Mouse (Mus musculus) myocyte (in vitro differentiated cells): ENCODE measurements around the gene Hist1h2be.

Experiments used
- CEBPB ChIP-seq: IDR thresholded peaks from 2 replicates; pipeline ENCODE4 v1.6.1; 2011; ENCODE audit warnings: mild to moderate bottlenecking, moderate library complexity; ENCODE audit not compliant: poor library complexity, insufficient read depth, severe bottlenecking
- E2F4 ChIP-seq: IDR thresholded peaks from one replicate; pipeline ENCODE4 v1.6.1; 2011; ENCODE audit warnings: mild to moderate bottlenecking, control low read depth, moderate library complexity; ENCODE audit not compliant: insufficient read depth
- MYOD1 ChIP-seq, 3 experiments: IDR thresholded peaks; one replicate each; pipeline ENCODE4 v1.6.1; 2011; ENCODE audit warnings: control low read depth in 2 of 3, low read depth in 2 of 3, mild to moderate bottlenecking in 2 of 3, moderate library complexity in 1 of 3; ENCODE audit not compliant: insufficient read length in 2 of 3, control insufficient read depth in 1 of 3
- MYOG ChIP-seq, 3 experiments: IDR thresholded peaks; one replicate each; pipeline ENCODE4 v1.6.1; 2011; ENCODE audit warnings: control low read depth in 2 of 3, low read depth in 2 of 3, mild to moderate bottlenecking in 2 of 3; ENCODE audit not compliant: insufficient read length in 2 of 3, control insufficient read depth in 1 of 3, insufficient read depth in 1 of 3
- POLR2A ChIP-seq: IDR thresholded peaks from one replicate; pipeline ENCODE4 v1.6.1; 2011; ENCODE audit warnings: low read depth, mild to moderate bottlenecking, control low read depth, moderate library complexity; ENCODE audit not compliant: insufficient read length
- POLR2AphosphoS2 ChIP-seq: IDR thresholded peaks from one replicate; pipeline ENCODE4 v1.6.1; 2011; ENCODE audit warnings: low read depth, control low read depth; ENCODE audit not compliant: insufficient read length
- SRF ChIP-seq: IDR thresholded peaks from one replicate; pipeline ENCODE4 v1.6.1; 2011; ENCODE audit warnings: low read depth; ENCODE audit not compliant: control insufficient read depth, insufficient read length
- TCF12 ChIP-seq: IDR thresholded peaks from one replicate; pipeline ENCODE4 v1.6.1; 2011; ENCODE audit warnings: mild to moderate bottlenecking, control low read depth; ENCODE audit not compliant: poor library complexity, insufficient read depth, severe bottlenecking
- TCF3 ChIP-seq: IDR thresholded peaks from one replicate; pipeline ENCODE4 v1.6.1; 2011; ENCODE audit warnings: low read depth, control low read depth; ENCODE audit not compliant: insufficient read length
- USF1 ChIP-seq: IDR thresholded peaks from one replicate; pipeline ENCODE4 v1.6.1; 2011; ENCODE audit warnings: low read depth, mild to moderate bottlenecking, control low read depth, moderate library complexity

GRCm38 (mm10) chr13:23551931-23552914 lies 68.7 kb downstream of the Hist1h2be start:
- TF ChIP-seq USF1 (no peak), POLR2A (no peak), MYOG (IDR thresholded peaks at IDR 0.05; ENCODE audit: control insufficient read depth in 1 of 3, insufficient read depth in 1 of 3, insufficient read length in 2 of 3, low read depth in 2 of 3) (no peak), TCF12 (no peak), E2F4 (no peak), POLR2AphosphoS2 (no peak), CEBPB (no peak), TCF3 (no peak), SRF (no peak), MYOD1 (IDR thresholded peaks at IDR 0.05; ENCODE audit: control insufficient read depth in 1 of 3, insufficient read length in 2 of 3, low read depth in 2 of 3) (no peak)
